20 mouse cellular contexts compared by ENCODE assay signal in the genomic region with DNA sequence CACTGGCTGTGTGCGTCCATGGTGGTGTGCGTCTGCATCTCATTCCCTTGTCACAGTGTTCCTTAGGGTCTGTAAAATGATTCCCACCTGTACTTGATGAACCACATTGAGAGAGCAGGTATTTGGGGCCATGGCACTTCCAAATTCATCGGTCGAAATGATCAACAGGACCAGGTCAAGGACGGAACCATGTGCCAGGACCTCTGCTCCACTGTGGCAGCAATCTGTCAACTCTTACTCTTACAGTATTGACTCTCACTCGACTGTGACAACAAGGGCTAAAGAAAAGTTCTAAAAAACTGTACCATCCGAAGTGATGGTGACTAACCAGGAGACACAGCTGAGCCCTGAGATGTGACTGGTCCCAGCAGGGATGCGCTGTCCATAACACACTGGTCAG. TPM values are rescaled to one million over a fixed set of nuclear protein-coding genes. Genes with fewer than 3 reads are reported as not detected.
"Had no signal": no experiment of that assay in that cellular context is flagged by ENCODE, and none has a peak within 500 bp of the region (broad histone marks: within the 10 kb centered on the region; RNA-seq: fewer than 3 reads in every experiment).

No protein-coding gene starts in this region.

- H3K9ac ChIP-seq: hindbrain, embryonic 15.5 days; limb, embryonic 12.5 days; limb, embryonic 15.5 days; stomach, embryonic 15.5 days had no signal

- H3K36me3 ChIP-seq: hindbrain, embryonic 15.5 days; limb, embryonic 12.5 days; limb, embryonic 15.5 days; stomach, embryonic 15.5 days had no signal

- H3K4me2 ChIP-seq: hindbrain, embryonic 15.5 days; limb, embryonic 12.5 days; limb, embryonic 15.5 days; midbrain, embryonic 11.5 days; stomach, embryonic 15.5 days had no signal

- H3K27ac ChIP-seq: hindbrain, embryonic 15.5 days; limb, embryonic 12.5 days; limb, embryonic 15.5 days; stomach, embryonic 15.5 days had no signal

- H3K4me3 ChIP-seq: hindbrain, embryonic 15.5 days; limb, embryonic 12.5 days; limb, embryonic 15.5 days; stomach, embryonic 15.5 days had no signal

- ATAC-seq: intestine, postnatal 0 days had no signal

- DNase-seq: kidney, adult 2 months; kidney, postnatal 10 days; kidney, postnatal 36 days; left cerebral cortex, postnatal 4 days; lung, postnatal 14 days; lung, postnatal 4 days; midbrain, embryonic 14.5 days; right cerebral cortex, postnatal 14 days; right cerebral cortex, postnatal 4 days; thymus, postnatal 25 days had no signal

- H3K9me3 ChIP-seq: hindbrain, embryonic 15.5 days; limb, embryonic 12.5 days; limb, embryonic 15.5 days; stomach, embryonic 15.5 days had no signal

RNA-seq across cellular contexts. Expression of gene Fam89a, which starts 3.8 kb away (rescaled TPM):
- total RNA-seq: megakaryocyte progenitor cell, adult 5-6 weeks; megakaryocyte-erythroid progenitor cell, adult 5-6 weeks had no signal

RNA-seq across cellular contexts. Expression of gene Trim67, which starts 37.4 kb away (rescaled TPM):
- total RNA-seq: megakaryocyte progenitor cell, adult 5-6 weeks; megakaryocyte-erythroid progenitor cell, adult 5-6 weeks had no signal
- polyA plus RNA-seq: kidney, embryonic 14.5 days; thymus, postnatal 0 days had no signal
